Mouse (Mus musculus) layer of hippocampus, adult 9-11 months (tissue): ENCODE measurements around the gene Defb47.

Experiments used
- DNase-seq: peaks from one replicate; pipeline ENCODE4 v3.0.0; 2022

Gene Defb47

GRCm38 (mm10) chr14:62997777-62998176 lies at the start of gene Defb47:
Defb47 (plus strand) TSS chr14:62998077.
- DNase-seq = no peak

GRCm38 (mm10) chr14:62956091-62956490 lies 41.8 kb upstream of the Defb47 start:
- DNase-seq = peak; percentile 17

- no peak for DNase-seq
Measured at GRCm38 (mm10) chr14:62963632-62964031, 34.2 kb upstream of the Defb47 start.

- DNase-seq = no peak
Measured at GRCm38 (mm10) chr14:62965342-62965741, 32.5 kb upstream of the Defb47 start.

GRCm38 (mm10) chr14:62965811-62966520 lies 31.9 kb upstream of the Defb47 start:
- DNase-seq = no peak

DNA sequence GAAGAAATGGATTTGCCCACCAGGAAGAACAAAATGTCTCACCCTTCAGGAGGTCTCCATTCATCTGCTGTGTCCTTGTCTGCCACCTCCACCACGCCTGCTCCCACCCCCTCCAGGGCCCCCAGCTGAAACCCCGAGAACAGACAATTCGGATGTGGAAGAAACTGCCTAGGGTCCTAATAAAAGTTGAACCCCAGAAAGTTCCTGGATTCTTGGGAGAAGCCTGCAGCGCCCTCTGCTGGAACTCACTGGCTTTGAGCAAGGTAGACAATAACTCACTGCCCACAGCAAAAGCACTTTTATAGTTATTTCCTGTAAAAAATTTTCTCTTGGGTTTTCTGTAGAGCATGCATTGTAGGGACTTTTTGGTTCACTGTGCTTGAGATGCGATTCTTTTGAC lies 22.8 kb upstream of the Defb47 start:
- DNase-seq = peak; percentile 28

DNA sequence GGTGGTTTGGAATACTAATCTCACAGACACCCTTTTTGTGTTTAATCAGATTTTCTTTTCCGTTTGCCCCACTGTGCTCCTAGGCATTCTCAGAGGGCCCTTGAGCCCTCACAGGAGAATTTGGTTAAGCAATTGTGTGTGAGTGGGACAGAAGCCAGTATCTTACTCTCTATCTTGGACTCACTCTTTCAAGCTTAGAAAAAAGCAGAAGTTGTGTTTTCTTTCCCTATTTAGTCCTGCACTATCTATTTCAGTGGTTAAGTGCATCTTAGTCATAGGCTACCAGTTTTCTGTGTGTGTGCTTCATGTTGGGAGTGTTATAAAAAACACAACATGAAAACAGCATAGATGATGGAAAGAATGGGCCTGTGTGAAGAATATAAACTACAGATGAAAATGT lies 18.1 kb upstream of the Defb47 start:
- DNase-seq = no peak

DNA sequence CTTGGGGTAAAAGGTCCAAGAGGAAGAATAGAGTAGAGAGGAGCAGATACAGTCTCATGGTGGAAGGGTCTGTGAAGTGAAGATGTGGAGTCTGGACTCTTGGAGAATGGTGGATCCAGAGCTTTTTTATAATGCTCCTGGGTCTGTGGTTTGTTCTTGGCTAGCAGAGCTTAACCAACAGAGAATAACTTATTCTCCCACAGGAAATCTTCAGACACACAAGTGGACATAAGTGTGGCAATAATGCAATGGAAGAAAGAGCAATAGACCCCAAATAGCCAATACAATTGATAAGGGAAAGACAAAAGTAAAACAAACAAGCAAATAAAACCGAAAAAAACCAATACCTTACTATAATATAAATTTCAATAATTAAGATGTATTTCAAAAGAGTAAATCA lies 13.5 kb upstream of the Defb47 start, which contains the start of gene Defb48:
Gene Defb48 (minus strand): TSS at position 101 of the 400 bp plus-strand sequence.
- DNase-seq = no peak

DNA sequence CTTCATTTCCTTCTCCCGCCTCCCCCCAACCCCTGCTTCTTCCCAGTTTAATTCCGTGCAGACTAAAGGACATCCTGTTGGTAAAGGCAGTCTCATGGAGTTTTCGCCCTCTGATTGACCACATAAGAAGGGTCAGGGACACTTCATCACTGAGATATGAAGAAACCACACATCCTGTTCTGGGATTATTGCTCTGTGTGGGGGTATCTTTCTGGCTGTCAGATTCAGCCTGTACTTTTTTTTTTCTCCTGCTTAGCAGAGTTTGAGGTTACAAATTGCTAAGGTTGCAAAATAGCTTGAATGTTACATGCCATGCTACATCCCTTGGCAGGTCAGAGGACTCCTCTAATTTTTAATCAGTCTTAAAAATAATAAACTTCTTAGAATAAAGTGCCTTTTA lies 6.6 kb upstream of the Defb47 start:
- DNase-seq = no peak

DNA sequence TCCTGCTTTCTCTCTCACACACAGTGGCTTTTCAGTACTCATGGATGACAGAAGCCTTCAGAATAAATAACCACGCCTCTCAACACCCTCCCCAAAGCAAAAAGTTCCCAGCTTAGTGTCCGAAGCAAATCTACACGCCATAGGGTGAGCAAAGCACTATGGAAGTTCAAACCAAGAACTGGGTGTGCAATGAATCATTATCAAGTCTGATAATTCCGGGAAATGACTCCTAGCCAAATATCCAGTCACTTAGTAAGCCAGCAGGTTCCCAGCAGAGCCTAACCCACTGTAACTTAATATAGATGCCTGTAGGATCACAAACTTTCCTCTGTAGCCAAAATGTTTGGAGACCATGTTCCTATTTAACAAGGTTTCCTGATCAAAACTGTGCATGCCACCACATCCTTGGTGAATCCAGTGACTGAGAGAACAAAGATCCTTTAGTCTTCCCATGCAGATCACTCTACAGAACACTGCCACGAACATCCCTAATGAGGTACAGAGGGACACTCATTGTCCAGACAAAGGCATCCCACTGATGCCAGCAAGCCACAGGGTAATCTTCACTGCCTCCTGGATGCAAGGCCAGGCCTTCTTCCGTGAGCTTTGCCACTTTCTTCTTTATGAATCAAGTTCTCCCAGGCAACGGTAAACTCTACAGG lies 5.9 kb upstream of the Defb47 start:
- DNase-seq = peak; percentile 16

- DNase-seq = no peak
Measured at GRCm38 (mm10) chr14:62998977-62999376, 1.1 kb downstream of the Defb47 start.

DNA sequence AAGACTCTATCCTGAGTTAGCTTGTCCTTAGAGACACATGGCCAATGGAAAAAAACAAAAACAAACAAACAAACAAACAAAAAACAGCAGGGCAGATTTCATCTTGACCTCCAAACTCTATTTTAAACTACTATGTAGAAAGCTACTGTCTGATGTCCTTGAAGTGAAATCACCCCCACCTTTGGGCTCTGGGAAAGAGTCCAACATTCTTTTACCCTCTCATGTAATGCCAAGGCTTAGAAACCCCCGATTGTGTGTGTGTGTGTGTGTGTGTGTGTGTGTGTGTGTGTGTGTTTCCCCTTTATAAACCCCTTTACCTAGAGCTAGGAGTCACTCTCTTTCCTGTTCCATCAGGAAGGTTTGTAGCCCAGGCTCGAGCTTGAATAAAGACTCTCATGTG lies 4.7 kb downstream of the Defb47 start:
- no peak for DNase-seq

DNA sequence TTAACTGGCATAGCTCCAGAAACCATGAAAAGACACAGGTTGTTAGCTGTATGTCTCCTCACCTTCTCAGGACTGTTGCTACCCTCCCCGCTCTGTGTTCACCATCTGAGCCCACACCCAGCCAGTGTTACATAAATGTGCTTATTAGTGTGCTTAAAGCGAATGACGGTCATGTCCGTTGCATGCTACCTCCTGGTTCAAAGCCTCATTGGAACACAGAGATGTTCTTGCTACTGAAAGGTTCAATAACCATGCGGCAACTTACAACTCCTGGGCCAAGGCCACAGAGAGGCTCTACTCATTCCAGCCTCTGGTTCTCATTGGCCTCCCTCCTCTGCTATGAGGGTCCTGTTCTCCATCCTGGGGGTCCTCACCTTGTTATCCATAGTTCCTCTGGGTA lies 13.6 kb downstream of the Defb47 start, which contains the start of gene Defb43:
Gene Defb43 (plus strand): TSS at position 301 of the 400 bp plus-strand sequence.
- no peak for DNase-seq

DNA sequence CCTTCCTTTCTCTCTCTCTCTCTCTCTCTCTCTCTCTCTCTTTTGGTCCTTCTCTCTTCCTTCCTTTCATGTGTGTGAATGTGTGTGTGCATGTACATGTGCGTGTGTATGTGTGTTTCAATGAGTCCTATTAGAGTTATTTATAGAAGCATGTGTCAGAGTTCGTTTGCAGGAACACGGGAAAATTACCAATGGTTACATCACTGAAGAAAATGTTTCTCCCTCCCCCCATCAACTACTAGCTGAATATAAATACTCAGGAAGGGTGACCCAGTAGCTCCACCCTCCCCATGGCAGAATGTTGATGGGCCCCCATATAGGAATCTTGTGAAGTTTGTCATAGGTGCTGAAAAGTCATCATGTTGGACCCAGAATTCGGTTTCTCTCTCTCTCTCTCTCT lies 15.2 kb downstream of the Defb47 start:
- DNase-seq = no peak

GRCm38 (mm10) chr14:63014667-63015066 lies 16.8 kb downstream of the Defb47 start:
- DNase-seq = no peak

DNA sequence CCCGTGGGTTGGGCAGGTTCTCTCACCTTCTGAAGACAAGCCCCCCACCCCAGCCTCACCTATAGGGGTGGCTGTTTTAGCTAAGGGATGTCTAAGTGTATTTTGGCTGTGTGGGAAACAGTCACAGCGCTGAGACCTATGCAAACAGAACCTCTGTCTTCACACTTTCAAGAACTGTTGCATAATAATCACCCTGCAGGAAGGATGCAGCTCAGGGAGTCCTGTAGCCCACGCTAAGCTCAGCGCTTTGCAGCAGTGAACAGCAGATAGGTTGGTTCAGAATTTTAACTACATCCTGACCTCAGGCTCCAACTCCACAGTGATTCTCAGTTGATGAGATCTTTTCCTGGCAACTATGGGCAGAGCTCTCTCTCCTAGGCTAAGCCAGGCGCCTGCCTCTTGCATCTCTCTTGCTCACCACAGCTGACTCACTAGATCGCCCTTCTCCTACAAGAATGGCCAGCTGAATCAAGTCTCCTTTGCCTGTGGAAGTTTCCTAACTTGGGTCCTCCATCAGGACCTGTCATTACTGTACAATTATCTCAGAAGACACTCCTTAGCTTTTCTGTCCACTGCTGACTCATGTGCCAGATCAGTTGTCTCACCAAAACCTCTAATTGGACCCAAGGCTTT lies 22.8 kb downstream of the Defb47 start:
- DNase-seq = no peak

DNA sequence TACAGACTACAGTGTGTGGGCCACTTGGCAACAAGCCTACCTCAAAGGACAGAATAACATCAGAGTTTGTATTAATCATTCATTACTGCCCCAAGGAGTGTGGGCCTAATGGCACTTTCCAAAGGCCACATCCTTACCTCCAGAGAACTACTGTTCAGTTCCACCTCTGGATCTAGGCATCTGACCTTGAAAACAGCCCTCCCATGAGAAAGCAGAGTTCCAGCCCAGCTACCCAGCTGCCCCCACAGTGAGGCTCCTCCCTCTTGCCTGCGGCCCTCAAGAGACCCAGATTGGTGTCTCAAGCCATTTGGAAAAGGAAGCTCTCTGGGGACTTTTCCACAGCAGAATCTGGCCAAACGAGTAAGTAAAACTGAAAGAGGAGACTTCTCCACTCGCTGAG lies 48.8 kb downstream of the Defb47 start, which contains the start of gene Defb42:
Gene Defb42 (plus strand): TSS at position 301 of the 400 bp plus-strand sequence.
- no peak for DNase-seq

DNA sequence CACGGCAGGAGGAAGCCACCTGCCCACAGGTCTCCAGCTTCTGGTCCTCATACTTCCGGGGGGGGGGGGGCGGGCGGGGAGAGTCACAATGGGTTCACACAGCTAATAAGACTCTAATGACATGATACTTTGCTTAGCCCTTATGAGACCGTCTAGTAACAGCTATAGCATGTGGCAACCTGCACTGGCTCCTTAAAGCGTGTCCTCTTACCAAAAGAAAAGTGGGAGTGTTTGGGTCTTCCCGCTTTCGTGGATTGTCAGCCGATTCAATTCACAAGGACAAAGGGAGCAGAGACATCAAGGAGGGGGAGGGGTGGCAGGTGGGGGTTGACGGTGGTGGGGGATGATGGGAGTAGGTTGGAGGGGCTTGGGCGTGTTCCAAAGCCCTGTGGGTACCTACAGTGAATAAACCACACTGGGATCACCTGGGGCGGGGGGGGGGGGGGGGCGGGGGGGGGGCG lies 52.1 kb downstream of the Defb47 start, which contains the start of gene Defb30:
Gene Defb30 (minus strand): TSS at position 51 of the 461 bp plus-strand sequence.
- no peak for DNase-seq
